Mouse (Mus musculus): ENCODE measurements around the gene Ppp6r1. TPM values are rescaled to one million over a fixed set of nuclear protein-coding genes. Genes with fewer than 3 reads are reported as not detected.

Gene Ppp6r1
- total and polyA plus RNA-seq, 3 experiments: 90.5 to 223 (median 97.4) TPM

- Histone ChIP-seq H3K9me3 (replicated peaks) (no peaks in the 10 kb centered on the region), H3K4me3 (ENCODE audit: low read depth, low read length) (peak within 1 kb of the TSS; percentile 61; the same call in 1 of the 2 replicates), H3K36me3 (replicated peaks) (peaks cover 87% of the 10 kb centered on the region), H3K4me1 (ENCODE audit: insufficient read depth, low read depth, low read length) (peaks cover 92% of the 10 kb centered on the region), H3K27me3 (ENCODE audit: insufficient read depth, low read length) (no peaks in the 10 kb centered on the region)
- ATAC-seq (ENCODE audit: extremely low read depth, insufficient number of reproducible peaks, low FRiP score, poor library complexity, severe bottlenecking) (no peak), DNase-seq (ENCODE audit: low spot score) (no peak)
- TF ChIP-seq GATA1 (IDR thresholded peaks at IDR 0.05; ENCODE audit: borderline replicate concordance, low read length) (no peak), GATA2 (IDR thresholded peaks at IDR 0.05; ENCODE audit: borderline replicate concordance, low read depth, low read length) (no peak), POLR2AphosphoS5 (IDR thresholded peaks at IDR 0.05; ENCODE audit: insufficient replicate concordance, low read depth, low read length) (no peak), TAL1 (conservative IDR thresholded peaks at IDR 0.05; ENCODE audit: low read depth, low read length) (no peak), CTCF (IDR thresholded peaks at IDR 0.05; ENCODE audit: low read depth, low read length) (no peak)
Observed at GRCm38 (mm10) chr7:4631031-4631430, 27.8 kb downstream of the Ppp6r1 start, which contains the start of gene Tmem86b. Gene Tmem86b (minus strand): TSS chr7:4631422.

- H3K4me3 ChIP-seq (ENCODE audit: low read depth, low read length): peak overlapping the region; percentile 61; the same call in 1 of the 2 replicates
- H3K36me3 ChIP-seq (replicated peaks): peaks cover 84% of the 10 kb centered on the region
- TF ChIP-seq GATA2 (IDR thresholded peaks at IDR 0.05; ENCODE audit: borderline replicate concordance, low read depth, low read length): peak; percentile 71; the same call in 1 of the 2 replicates
- no peak for TF ChIP-seq POLR2AphosphoS5 (IDR thresholded peaks at IDR 0.05; ENCODE audit: insufficient replicate concordance, low read depth, low read length)
- peak; percentile 98 for TF ChIP-seq TAL1 (conservative IDR thresholded peaks at IDR 0.05; ENCODE audit: low read depth, low read length)
- TF ChIP-seq CTCF (IDR thresholded peaks at IDR 0.05; ENCODE audit: low read depth, low read length): no peak
- TF ChIP-seq GATA1 (IDR thresholded peaks at IDR 0.05; ENCODE audit: borderline replicate concordance, low read length): no peak
- H3K9me3 ChIP-seq (replicated peaks): no peaks in the 10 kb centered on the region
- H3K27me3 ChIP-seq (ENCODE audit: insufficient read depth, low read length): no peaks in the 10 kb centered on the region
- DNase-seq (ENCODE audit: low spot score): peak; percentile 91
- peaks cover 91% of the 10 kb centered on the region for H3K4me1 ChIP-seq (ENCODE audit: insufficient read depth, low read depth, low read length)
- ATAC-seq (ENCODE audit: extremely low read depth, insufficient number of reproducible peaks, low FRiP score, poor library complexity, severe bottlenecking): peak; percentile 95
Observed at GRCm38 (mm10) chr7:4630198-4630597, 28.6 kb downstream of the Ppp6r1 start.

GRCm38 (mm10) chr7:4629586-4629985 is 29.2 kb downstream of the Ppp6r1 start:
- DNase-seq (ENCODE audit: low spot score): peak; percentile 61
- H3K27me3 ChIP-seq (ENCODE audit: insufficient read depth, low read length): no peaks in the 10 kb centered on the region
- no peak for TF ChIP-seq CTCF (IDR thresholded peaks at IDR 0.05; ENCODE audit: low read depth, low read length)
- TF ChIP-seq GATA2 (IDR thresholded peaks at IDR 0.05; ENCODE audit: borderline replicate concordance, low read depth, low read length): no peak
- TF ChIP-seq POLR2AphosphoS5 (IDR thresholded peaks at IDR 0.05; ENCODE audit: insufficient replicate concordance, low read depth, low read length): no peak
- TF ChIP-seq TAL1 (conservative IDR thresholded peaks at IDR 0.05; ENCODE audit: low read depth, low read length): no peak
- no peak for TF ChIP-seq GATA1 (IDR thresholded peaks at IDR 0.05; ENCODE audit: borderline replicate concordance, low read length)
- H3K4me1 ChIP-seq (ENCODE audit: insufficient read depth, low read depth, low read length): peaks cover 93% of the 10 kb centered on the region
- peak overlapping the region; percentile 61; the same call in 1 of the 2 replicates for H3K4me3 ChIP-seq (ENCODE audit: low read depth, low read length)
- H3K36me3 ChIP-seq (replicated peaks): peaks cover 84% of the 10 kb centered on the region
- H3K9me3 ChIP-seq (replicated peaks): no peaks in the 10 kb centered on the region
- peak; percentile 25; the same call in 1 of the 2 replicates for ATAC-seq (ENCODE audit: extremely low read depth, insufficient number of reproducible peaks, low FRiP score, poor library complexity, severe bottlenecking)

GRCm38 (mm10) chr7:4625928-4626327 is 32.9 kb downstream of the Ppp6r1 start:
- peaks cover 53% of the 10 kb centered on the region for H3K36me3 ChIP-seq (replicated peaks)
- peaks cover 65% of the 10 kb centered on the region for H3K4me1 ChIP-seq (ENCODE audit: insufficient read depth, low read depth, low read length)
- DNase-seq (ENCODE audit: low spot score) (no peak), ATAC-seq (ENCODE audit: extremely low read depth, insufficient number of reproducible peaks, low FRiP score, poor library complexity, severe bottlenecking) (no peak)
- no peaks in the 10 kb centered on the region for H3K27me3 ChIP-seq (ENCODE audit: insufficient read depth, low read length)
- no peak overlapping the region for H3K4me3 ChIP-seq (ENCODE audit: low read depth, low read length)
- TF ChIP-seq GATA1 (IDR thresholded peaks at IDR 0.05; ENCODE audit: borderline replicate concordance, low read length) (no peak), POLR2AphosphoS5 (IDR thresholded peaks at IDR 0.05; ENCODE audit: insufficient replicate concordance, low read depth, low read length) (peak; percentile 30; the same call in 1 of the 2 replicates), GATA2 (IDR thresholded peaks at IDR 0.05; ENCODE audit: borderline replicate concordance, low read depth, low read length) (no peak), CTCF (IDR thresholded peaks at IDR 0.05; ENCODE audit: low read depth, low read length) (no peak)
- no peaks in the 10 kb centered on the region for H3K9me3 ChIP-seq (replicated peaks)

- Histone ChIP-seq H3K27me3 (ENCODE audit: insufficient read depth, low read length) (no peaks in the 10 kb centered on the region), H3K4me1 (ENCODE audit: insufficient read depth, low read depth, low read length) (peaks cover 55% of the 10 kb centered on the region), H3K4me3 (ENCODE audit: low read depth, low read length) (no peak overlapping the region), H3K36me3 (replicated peaks) (peaks cover 42% of the 10 kb centered on the region), H3K9me3 (replicated peaks) (no peaks in the 10 kb centered on the region)
- ATAC-seq (ENCODE audit: extremely low read depth, insufficient number of reproducible peaks, low FRiP score, poor library complexity, severe bottlenecking) (no peak), DNase-seq (ENCODE audit: low spot score) (no peak)
- TF ChIP-seq GATA2 (IDR thresholded peaks at IDR 0.05; ENCODE audit: borderline replicate concordance, low read depth, low read length) (no peak), TAL1 (conservative IDR thresholded peaks at IDR 0.05; ENCODE audit: low read depth, low read length) (no peak), CTCF (IDR thresholded peaks at IDR 0.05; ENCODE audit: low read depth, low read length) (no peak), GATA1 (IDR thresholded peaks at IDR 0.05; ENCODE audit: borderline replicate concordance, low read length) (no peak), POLR2AphosphoS5 (IDR thresholded peaks at IDR 0.05; ENCODE audit: insufficient replicate concordance, low read depth, low read length) (no peak)
Observed at GRCm38 (mm10) chr7:4624343-4624742, 34.5 kb downstream of the Ppp6r1 start.

GRCm38 (mm10) chr7:4623544-4624189 is 35.2 kb downstream of the Ppp6r1 start:
- DNase-seq (ENCODE audit: low spot score): no peak
- H3K27me3 ChIP-seq (ENCODE audit: insufficient read depth, low read length): no peaks in the 10 kb centered on the region

More at GRCm38 (mm10) chr7:4623544-4624189, 35.2 kb downstream of the Ppp6r1 start:
- no peaks in the 10 kb centered on the region for H3K9me3 ChIP-seq (replicated peaks)
- peaks cover 48% of the 10 kb centered on the region for H3K4me1 ChIP-seq (ENCODE audit: insufficient read depth, low read depth, low read length)
- no peak for ATAC-seq (ENCODE audit: extremely low read depth, insufficient number of reproducible peaks, low FRiP score, poor library complexity, severe bottlenecking)
- TF ChIP-seq CTCF (IDR thresholded peaks at IDR 0.05; ENCODE audit: low read depth, low read length): 0 out of 2 replicates have a peak, but pooled peaks have one; percentile 8
- TF ChIP-seq POLR2AphosphoS5 (IDR thresholded peaks at IDR 0.05; ENCODE audit: insufficient replicate concordance, low read depth, low read length): no peak
- TF ChIP-seq GATA2 (IDR thresholded peaks at IDR 0.05; ENCODE audit: borderline replicate concordance, low read depth, low read length): no peak
- no peak overlapping the region for H3K4me3 ChIP-seq (ENCODE audit: low read depth, low read length)
- peaks cover 36% of the 10 kb centered on the region for H3K36me3 ChIP-seq (replicated peaks)

All from G1E (cell line).